Mouse (Mus musculus) testis, adult 2 months (tissue): ENCODE measurements around the gene Rbfox1. TPM values are rescaled to one million over a fixed set of nuclear protein-coding genes. Genes with fewer than 3 reads are reported as not detected.

ENCODE experiments used
- H3K27ac ChIP-seq: fragments of 200-500 bp; 2 replicates; pipeline ENCODE4 v1.5.1; 2012; ENCODE audit warnings: low read depth, low read length; ENCODE audit not compliant: control insufficient read depth, insufficient read depth
- H3K27me3 ChIP-seq: fragments of 200-500 bp; 2 replicates; pipeline ENCODE4 v1.6.1; 2012; ENCODE audit warnings: mild to moderate bottlenecking, low read length, moderate library complexity; ENCODE audit not compliant: control insufficient read depth, insufficient read depth
- H3K36me3 ChIP-seq: fragments of 200-500 bp; 2 replicates; pipeline ENCODE4 v1.6.1; 2012; ENCODE audit warnings: mild to moderate bottlenecking, low read length; ENCODE audit not compliant: control insufficient read depth, insufficient read depth
- H3K4me1 ChIP-seq: fragments of 200-500 bp; 2 replicates; pipeline ENCODE4 v1.6.1; 2012; ENCODE audit warnings: low read length; ENCODE audit not compliant: control insufficient read depth, insufficient read depth
- H3K4me3 ChIP-seq: fragments of 200-500 bp; 2 replicates; pipeline ENCODE4 v1.5.1; 2012; ENCODE audit warnings: low read depth, mild to moderate bottlenecking, low read length, moderate library complexity, mixed read lengths; ENCODE audit not compliant: control insufficient read depth
- CTCF ChIP-seq: fragments of 200-500 bp; IDR thresholded peaks from 2 replicates; pipeline ENCODE4 v1.5.1; 2012; ENCODE audit warnings: low read depth, mild to moderate bottlenecking, inconsistent platforms, low read length, moderate library complexity; ENCODE audit not compliant: control insufficient read depth, insufficient read depth, insufficient replicate concordance
- POLR2A ChIP-seq: fragments of 200-500 bp; IDR thresholded peaks from 2 replicates; pipeline ENCODE4 v1.6.1; 2012; ENCODE audit warnings: low read depth, mild to moderate bottlenecking, inconsistent platforms, low read length, moderate library complexity; ENCODE audit not compliant: control insufficient read depth
- polyA plus RNA-seq: library from polyadenylated mRNA; depleted of rRNA; stranded (reverse); fragments of >200 nt; gene quantifications from 2 replicates; pipeline ENCODE4 v1.2.3, GENCODE M21; 2012

Rbfox1 gene
- polyA plus RNA-seq, 1 experiment = 0.23 TPM

DNA sequence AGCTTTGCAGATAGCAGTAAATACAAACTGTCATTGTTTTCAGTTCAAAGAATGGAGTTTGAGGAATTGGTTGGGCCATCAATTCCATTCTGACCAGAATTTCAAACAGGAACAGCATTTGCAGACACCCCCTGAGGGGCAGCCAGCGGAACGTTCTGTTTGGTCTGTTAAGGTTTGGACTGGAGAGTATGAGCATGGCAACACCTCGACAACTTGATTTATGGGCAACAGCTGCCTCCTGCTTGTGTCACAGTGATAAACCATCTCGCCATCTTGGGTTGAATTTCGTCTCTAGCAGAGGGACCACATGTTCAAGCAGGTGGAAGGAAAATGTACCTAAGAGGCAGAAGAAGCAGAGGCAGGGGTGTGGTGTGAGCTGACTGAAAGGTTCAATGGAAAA lies 949.9 kb downstream of the Rbfox1 start:
- no peaks in the 10 kb centered on the region for H3K36me3 ChIP-seq
- no peak overlapping the region for H3K4me3 ChIP-seq
- H3K27ac ChIP-seq = no peak overlapping the region
- no peaks in the 10 kb centered on the region for H3K27me3 ChIP-seq
- no peak for TF ChIP-seq CTCF
- TF ChIP-seq POLR2A = no peak
- no peaks in the 10 kb centered on the region for H3K4me1 ChIP-seq

- H3K36me3 ChIP-seq = no peaks in the 10 kb centered on the region
- H3K27me3 ChIP-seq = no peaks in the 10 kb centered on the region
- no peak overlapping the region for H3K4me3 ChIP-seq
- TF ChIP-seq POLR2A (no peak), CTCF (peak; percentile 70; the same call in 1 of the 2 replicates)
- H3K4me1 ChIP-seq = no peaks in the 10 kb centered on the region; the same call in 1 of the 2 replicates
- peak overlapping the region; percentile 23; the same call in 1 of the 2 replicates for H3K27ac ChIP-seq
These were observed 954.3 kb downstream of the Rbfox1 start for GRCm38 (mm10) chr16:6839299-6839995.

DNA sequence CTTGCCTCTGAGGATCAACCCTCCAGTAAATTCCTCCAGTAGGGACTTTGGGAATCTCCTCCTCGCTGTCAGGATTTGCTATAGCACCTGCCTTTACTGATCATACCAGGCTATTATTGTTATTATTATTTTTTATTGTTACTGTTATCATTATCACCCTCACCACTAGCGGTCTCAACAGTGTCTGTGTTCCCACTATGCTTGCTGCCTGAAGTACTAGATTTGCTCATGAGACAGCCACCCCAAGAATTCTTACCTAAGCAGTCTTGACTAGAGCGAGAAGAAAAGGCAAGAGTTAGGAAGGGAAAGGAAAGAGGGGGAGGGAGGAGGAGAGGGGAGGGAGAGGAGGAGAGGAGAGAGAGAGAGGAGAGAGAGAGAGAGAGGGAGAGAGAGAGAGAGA lies 954.9 kb downstream of the Rbfox1 start:
- Histone ChIP-seq H3K27me3 (no peaks in the 10 kb centered on the region), H3K4me1 (no peaks in the 10 kb centered on the region; the same call in 1 of the 2 replicates), H3K4me3 (no peak overlapping the region), H3K27ac (peak overlapping the region; percentile 64), H3K36me3 (no peaks in the 10 kb centered on the region)
- TF ChIP-seq CTCF (no peak), POLR2A (no peak)

GRCm38 (mm10) chr16:6840461-6840860 lies 955.3 kb downstream of the Rbfox1 start:
- Histone ChIP-seq H3K4me1 (no peaks in the 10 kb centered on the region; the same call in 1 of the 2 replicates), H3K27ac (peak overlapping the region; percentile 64), H3K27me3 (no peaks in the 10 kb centered on the region), H3K36me3 (no peaks in the 10 kb centered on the region), H3K4me3 (no peak overlapping the region)
- TF ChIP-seq POLR2A (no peak), CTCF (no peak)

DNA sequence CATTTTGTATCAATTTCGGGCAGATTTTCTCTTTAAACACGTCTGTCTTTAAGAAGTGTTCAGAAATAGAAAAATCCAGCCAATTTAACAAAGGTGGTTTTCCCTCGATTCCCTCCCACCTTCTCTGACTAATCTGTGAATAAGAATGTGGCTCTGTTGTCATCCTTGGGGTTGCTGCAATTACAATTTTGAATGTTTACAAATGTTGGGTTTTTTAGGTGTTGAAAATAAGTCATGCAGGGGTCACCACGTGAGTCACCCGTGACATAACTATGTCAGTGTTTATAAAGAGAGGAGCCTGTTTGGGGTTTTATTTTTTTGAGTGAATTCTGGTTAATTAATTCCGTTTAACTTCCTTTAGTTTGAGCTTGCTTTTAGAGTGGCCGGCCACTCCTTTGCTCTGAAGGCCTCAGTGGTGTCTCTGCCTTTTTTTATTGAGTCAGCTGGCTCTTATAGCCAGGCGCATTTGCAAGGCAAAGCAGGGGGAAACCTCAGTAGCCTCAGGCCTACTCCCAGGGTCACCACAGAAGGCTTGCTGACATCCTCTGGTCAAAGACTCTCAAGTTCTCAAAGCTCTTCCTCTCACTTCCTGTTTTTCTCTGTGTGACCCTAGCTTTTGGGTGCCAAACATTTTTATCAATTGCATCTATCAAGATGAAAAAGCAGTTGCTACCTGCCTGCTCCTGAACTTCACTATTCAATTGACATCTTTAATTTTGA lies 957.1 kb downstream of the Rbfox1 start:
- H3K27ac ChIP-seq = no peak overlapping the region; the same call in 1 of the 2 replicates
- TF ChIP-seq CTCF = no peak
- no peak for TF ChIP-seq POLR2A
- no peak overlapping the region for H3K4me3 ChIP-seq
- no peaks in the 10 kb centered on the region for H3K27me3 ChIP-seq
- no peaks in the 10 kb centered on the region for H3K36me3 ChIP-seq
- H3K4me1 ChIP-seq = no peaks in the 10 kb centered on the region; the same call in 1 of the 2 replicates

- Histone ChIP-seq H3K4me3 (no peak overlapping the region), H3K4me1 (no peaks in the 10 kb centered on the region; the same call in 1 of the 2 replicates), H3K36me3 (no peaks in the 10 kb centered on the region), H3K27ac (no peak overlapping the region), H3K27me3 (no peaks in the 10 kb centered on the region)
- TF ChIP-seq POLR2A (no peak), CTCF (no peak)
These were observed 959.5 kb downstream of the Rbfox1 start for GRCm38 (mm10) chr16:6844659-6845058.

DNA sequence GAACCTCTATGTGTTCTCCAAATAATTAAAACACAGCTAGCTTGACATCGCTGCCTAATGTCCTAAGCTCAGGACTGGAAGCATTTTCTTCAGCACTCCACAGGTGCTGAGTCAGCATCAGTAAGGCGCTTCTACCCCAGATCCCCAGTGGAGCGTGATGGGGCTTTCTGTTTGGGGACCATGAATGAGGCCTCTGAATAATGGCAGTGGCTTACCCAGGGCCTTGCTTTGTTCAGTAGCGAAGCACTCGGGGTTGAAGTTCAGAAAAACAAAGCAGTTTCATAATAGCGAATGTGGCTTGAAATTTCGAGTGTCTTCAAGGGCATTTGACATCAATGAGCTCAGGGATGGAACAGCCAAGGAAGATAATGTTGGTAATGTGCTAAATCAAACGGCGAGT lies 966.2 kb downstream of the Rbfox1 start:
- H3K4me3 ChIP-seq = no peak overlapping the region
- no peaks in the 10 kb centered on the region for H3K4me1 ChIP-seq
- no peaks in the 10 kb centered on the region for H3K27me3 ChIP-seq
- TF ChIP-seq POLR2A = no peak
- no peak for TF ChIP-seq CTCF
- no peak overlapping the region for H3K27ac ChIP-seq
- H3K36me3 ChIP-seq = no peaks in the 10 kb centered on the region
